Mouse (Mus musculus): ENCODE measurements around the gene Padi4. TPM values are rescaled to one million over a fixed set of nuclear protein-coding genes. Genes with fewer than 3 reads are reported as not detected.

Gene Padi4
- polyA plus RNA-seq, 1 experiment from 2014 or later, result 1.1 TPM

- WGBS, result under 1% methylated on average over 55 of the region's 61 CpGs
- DNase-seq (ENCODE audit: low spot score), result peak; percentile 86
- peak; percentile 82 for ATAC-seq
These were observed 72.9 kb downstream of the Padi4 start for GRCm38 (mm10) chr4:140701049-140701715.

DNA sequence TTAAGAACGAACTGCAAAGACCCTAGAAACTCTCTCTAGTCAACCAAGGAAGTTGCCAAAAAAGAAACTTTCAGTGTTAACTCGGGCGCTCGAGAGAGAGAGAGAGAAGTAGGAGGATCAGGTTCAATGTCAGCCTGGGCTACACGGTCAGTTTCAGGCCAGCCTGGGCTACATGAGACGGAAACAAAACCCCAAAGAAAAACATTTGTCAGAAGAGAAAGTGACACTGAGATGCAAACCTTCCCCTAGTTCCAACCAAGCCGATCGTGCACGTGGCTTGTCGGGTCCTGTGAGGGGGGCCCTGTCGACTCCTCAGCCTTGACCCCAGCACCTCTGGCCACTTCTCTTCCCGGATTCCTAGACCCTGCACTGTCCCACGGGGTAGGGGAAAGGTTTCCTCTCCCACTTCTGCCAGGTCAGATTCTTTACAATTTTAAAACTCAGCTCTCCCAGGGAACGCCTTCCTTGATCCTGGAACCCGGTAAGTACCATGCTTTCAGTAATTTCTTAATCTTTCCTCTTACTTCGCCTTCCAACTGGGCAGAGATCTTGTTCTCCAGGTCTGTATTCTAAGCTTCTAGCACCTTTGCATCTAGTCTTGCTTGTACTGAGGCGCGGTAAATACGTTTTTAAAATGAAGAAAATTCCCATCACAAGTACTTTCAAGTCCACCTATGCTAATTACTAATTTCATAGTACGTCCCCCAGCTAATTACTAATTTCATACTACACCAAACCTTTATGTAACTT lies 73.6 kb downstream of the Padi4 start, which contains the start of gene Rcc2:
Gene Rcc2 (plus strand): TSS at position 273 of the 750 bp plus-strand sequence.
- Histone ChIP-seq H3K4me3 (ENCODE audit: low read depth, low read length) (peak within 1 kb of the TSS; percentile 85), H3K27me3 (replicated peaks; ENCODE audit: insufficient read depth, low read length) (no peaks in the 10 kb centered on the region), H3K36me3 (ENCODE audit: insufficient read depth, low read length) (no peaks in the 10 kb centered on the region), H3K9me3 (ENCODE audit: low read length) (no peaks in the 10 kb centered on the region), H3K4me2 (replicated peaks; ENCODE audit: low read depth, low read length) (peak within 1 kb of the TSS; percentile 79), H3K4me1 (ENCODE audit: insufficient read depth, low read depth, low read length) (0 out of 2 replicates have a peak, but pooled peaks cover 5% of the 10 kb centered on the region), H3K9ac (replicated peaks; ENCODE audit: low read depth) (peak within 1 kb of the TSS; percentile 79; the same call in 1 of the 2 replicates), H3K27ac (ENCODE audit: low read length) (peak within 1 kb of the TSS; percentile 87)
- ATAC-seq (no peak), DNase-seq (ENCODE audit: low spot score) (peak; percentile 55)
- TF ChIP-seq CTCF (IDR thresholded peaks at IDR 0.05) (no peak), EP300 (IDR thresholded peaks at IDR 0.05) (no peak)
- WGBS, result 8% methylated on average over 20 of the region's 20 CpGs

More at GRCm38 (mm10) chr4:140701049-140701715, 72.9 kb downstream of the Padi4 start:
- Histone ChIP-seq H3K27me3 (replicated peaks; ENCODE audit: insufficient read depth, low read length) (no peaks in the 10 kb centered on the region), H3K9me3 (ENCODE audit: low read length) (no peaks in the 10 kb centered on the region), H3K36me3 (ENCODE audit: insufficient read depth, low read length) (no peaks in the 10 kb centered on the region), H3K4me1 (ENCODE audit: insufficient read depth, low read depth, low read length) (0 out of 2 replicates have a peak, but pooled peaks cover 5% of the 10 kb centered on the region), H3K27ac (ENCODE audit: low read length) (peak overlapping the region; percentile 87), H3K9ac (replicated peaks; ENCODE audit: low read depth) (peak overlapping the region; percentile 79; the same call in 1 of the 2 replicates), H3K4me3 (ENCODE audit: low read depth, low read length) (peak overlapping the region; percentile 85), H3K4me2 (replicated peaks; ENCODE audit: low read depth, low read length) (peak overlapping the region; percentile 79)
- TF ChIP-seq CTCF (IDR thresholded peaks at IDR 0.05) (peak; percentile 23; the same call in 1 of the 2 replicates), EP300 (IDR thresholded peaks at IDR 0.05) (no peak)

GRCm38 (mm10) chr4:140699441-140700127 lies 74.5 kb downstream of the Padi4 start:
- Histone ChIP-seq H3K27ac (ENCODE audit: low read length) (peak overlapping the region; percentile 76), H3K9me3 (ENCODE audit: low read length) (no peaks in the 10 kb centered on the region), H3K4me2 (replicated peaks; ENCODE audit: low read depth, low read length) (peak overlapping the region; percentile 79), H3K36me3 (ENCODE audit: insufficient read depth, low read length) (no peaks in the 10 kb centered on the region), H3K4me3 (ENCODE audit: low read depth, low read length) (peak overlapping the region; percentile 85), H3K27me3 (replicated peaks; ENCODE audit: insufficient read depth, low read length) (no peaks in the 10 kb centered on the region), H3K4me1 (ENCODE audit: insufficient read depth, low read depth, low read length) (0 out of 2 replicates have a peak, but pooled peaks cover 5% of the 10 kb centered on the region), H3K9ac (replicated peaks; ENCODE audit: low read depth) (0 out of 2 replicates have a peak overlapping the region, but pooled peaks have one; percentile 9)
- peak; percentile 93 for DNase-seq (ENCODE audit: low spot score)
- peak; percentile 70 for TF ChIP-seq EP300 (IDR thresholded peaks at IDR 0.05)
- no peak for TF ChIP-seq CTCF (IDR thresholded peaks at IDR 0.05)
- peak; percentile 43 for ATAC-seq
- 6% methylated on average over 29 of the region's 29 CpGs for WGBS

Small RNA genes within 50 kb of the gene (microRNA-seq; reads per million reads assigned to microRNA genes)
- not detected for gene Gm25951

Other genes with a start within 250 kb of the Padi4 start
- 9.3 and 9.5 TPM in 2 replicates for gene Arhgef10l, start 108.2 kb downstream of the Padi4 start, polyA plus RNA-seq (2015; fragmentation: Nextera tagmentation; extraction: Ambion mirVana)
- gene Rcc2, start 73.7 kb downstream of the Padi4 start, polyA plus RNA-seq (2015; fragmentation: Nextera tagmentation; extraction: Ambion mirVana), result 17.0 and 21.1 TPM in 2 replicates
- gene Padi6, start 31.6 kb downstream of the Padi4 start, polyA plus RNA-seq (2015; fragmentation: Nextera tagmentation; extraction: Ambion mirVana), result 0.26 TPM in 1 of 2 replicates, not detected in the other
- 0.35 and 0.50 TPM in 2 replicates for gene Padi3, start 36.4 kb upstream of the Padi4 start, polyA plus RNA-seq (2015; fragmentation: Nextera tagmentation; extraction: Ambion mirVana)
- 0.17 and 0.20 TPM in 2 replicates for gene Padi1, start 71.5 kb upstream of the Padi4 start, polyA plus RNA-seq (2015; fragmentation: Nextera tagmentation; extraction: Ambion mirVana)
- gene Padi2, start 132.1 kb upstream of the Padi4 start, polyA plus RNA-seq (2015; fragmentation: Nextera tagmentation; extraction: Ambion mirVana), result 0.63 and 0.94 TPM in 2 replicates
- 251 and 275 TPM in 2 replicates for gene Sdhb, start 187.0 kb upstream of the Padi4 start, polyA plus RNA-seq (2015; fragmentation: Nextera tagmentation; extraction: Ambion mirVana)
- 34.2 and 34.4 TPM in 2 replicates for gene Atp13a2, start 212.6 kb upstream of the Padi4 start, polyA plus RNA-seq (2015; fragmentation: Nextera tagmentation; extraction: Ambion mirVana)
- gene Mfap2, start 236.2 kb upstream of the Padi4 start, polyA plus RNA-seq (2015; fragmentation: Nextera tagmentation; extraction: Ambion mirVana), result 398 and 422 TPM in 2 replicates